Mouse (Mus musculus): ENCODE measurements around the gene Bcl2l12. TPM values are rescaled to one million over a fixed set of nuclear protein-coding genes. Genes with fewer than 3 reads are reported as not detected.

Bcl2l12 gene
- polyA plus RNA-seq, 1 experiment from 2014 or later = 23.6 TPM

- ATAC-seq = no peak
- Histone ChIP-seq H3K4me3 (no peak overlapping the region), H3K36me3 (no peaks in the 10 kb centered on the region), H3K27ac (no peak overlapping the region), H3K4me2 (no peak overlapping the region), H3K4me1 (peaks cover 31% of the 10 kb centered on the region), H3K9ac (no peak overlapping the region), H3K27me3 (replicated peaks) (peaks cover 7% of the 10 kb centered on the region; the same call in 1 of the 2 replicates), H3K9me3 (replicated peaks) (no peaks in the 10 kb centered on the region)
- 87% methylated on average over 13 of the region's 13 CpGs for WGBS (ENCODE audit: insufficient replicate concordance)
These were observed 33.5 kb downstream of the Bcl2l12 start for GRCm38 (mm10) chr7:44964990-44965389.

DNA sequence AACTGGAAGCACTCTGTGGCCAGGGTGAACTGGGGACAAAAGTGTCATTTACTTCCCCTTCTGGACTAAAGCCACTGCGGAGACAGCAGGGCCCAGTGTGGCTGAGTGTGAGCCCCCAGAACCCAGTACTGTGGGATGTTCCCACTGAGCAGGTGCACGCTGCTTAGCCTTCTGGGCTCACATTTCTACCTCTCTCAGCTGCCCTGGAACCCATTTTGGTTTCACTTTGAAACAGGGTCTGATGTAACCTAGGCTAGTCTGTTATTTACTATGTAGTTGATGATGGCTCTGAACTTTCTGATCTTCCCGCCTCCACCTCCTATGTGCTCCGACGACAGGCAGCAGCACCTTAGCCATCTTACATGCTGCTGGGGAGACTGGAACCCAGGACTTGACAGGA is 35.7 kb downstream of the Bcl2l12 start:
- Histone ChIP-seq H3K27me3 (replicated peaks) (peaks cover 7% of the 10 kb centered on the region; the same call in 1 of the 2 replicates), H3K9ac (no peak overlapping the region), H3K4me1 (peaks cover 30% of the 10 kb centered on the region), H3K27ac (no peak overlapping the region), H3K4me3 (no peak overlapping the region), H3K9me3 (replicated peaks) (no peaks in the 10 kb centered on the region), H3K4me2 (no peak overlapping the region), H3K36me3 (no peaks in the 10 kb centered on the region)
- 65% methylated on average over 5 of the region's 5 CpGs for WGBS (ENCODE audit: insufficient replicate concordance)
- no peak for ATAC-seq

- Histone ChIP-seq H3K4me3 (no peak overlapping the region), H3K36me3 (no peaks in the 10 kb centered on the region), H3K4me1 (peaks cover 27% of the 10 kb centered on the region), H3K9ac (no peak overlapping the region), H3K27ac (no peak overlapping the region), H3K27me3 (replicated peaks) (peaks cover 7% of the 10 kb centered on the region; the same call in 1 of the 2 replicates), H3K4me2 (no peak overlapping the region), H3K9me3 (replicated peaks) (no peaks in the 10 kb centered on the region)
- WGBS (ENCODE audit: insufficient replicate concordance) = 52% methylated on average over 8 of the region's 8 CpGs
- no peak for ATAC-seq
These were observed 36.2 kb downstream of the Bcl2l12 start for GRCm38 (mm10) chr7:44962337-44962736.

DNA sequence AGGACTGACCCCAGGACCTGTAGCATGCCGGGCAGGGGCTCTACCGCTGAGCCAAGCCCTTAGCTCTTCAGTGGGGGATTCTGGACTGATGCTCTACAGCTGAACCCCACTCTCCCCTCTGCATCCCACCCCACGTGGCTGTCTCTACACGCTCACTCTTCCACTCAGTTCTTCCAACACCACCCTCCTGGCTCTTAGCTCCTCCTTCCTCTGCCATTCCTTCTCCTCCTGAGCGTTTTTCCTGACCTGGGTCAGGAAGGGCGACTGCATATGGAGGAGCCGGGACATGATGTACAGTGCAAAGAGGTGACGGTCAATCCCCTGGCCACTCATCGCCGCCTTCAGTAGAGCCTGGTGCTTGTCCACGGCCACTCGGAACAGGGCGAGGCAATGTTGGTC is 38.0 kb downstream of the Bcl2l12 start:
- Histone ChIP-seq H3K4me1 (peaks cover 20% of the 10 kb centered on the region), H3K36me3 (no peaks in the 10 kb centered on the region), H3K4me3 (no peak overlapping the region), H3K9ac (no peak overlapping the region), H3K27me3 (replicated peaks) (peaks cover 7% of the 10 kb centered on the region; the same call in 1 of the 2 replicates), H3K27ac (no peak overlapping the region), H3K4me2 (no peak overlapping the region), H3K9me3 (replicated peaks) (no peaks in the 10 kb centered on the region)
- no peak for ATAC-seq
- 78% methylated on average over 13 of the region's 13 CpGs for WGBS (ENCODE audit: insufficient replicate concordance)

DNA sequence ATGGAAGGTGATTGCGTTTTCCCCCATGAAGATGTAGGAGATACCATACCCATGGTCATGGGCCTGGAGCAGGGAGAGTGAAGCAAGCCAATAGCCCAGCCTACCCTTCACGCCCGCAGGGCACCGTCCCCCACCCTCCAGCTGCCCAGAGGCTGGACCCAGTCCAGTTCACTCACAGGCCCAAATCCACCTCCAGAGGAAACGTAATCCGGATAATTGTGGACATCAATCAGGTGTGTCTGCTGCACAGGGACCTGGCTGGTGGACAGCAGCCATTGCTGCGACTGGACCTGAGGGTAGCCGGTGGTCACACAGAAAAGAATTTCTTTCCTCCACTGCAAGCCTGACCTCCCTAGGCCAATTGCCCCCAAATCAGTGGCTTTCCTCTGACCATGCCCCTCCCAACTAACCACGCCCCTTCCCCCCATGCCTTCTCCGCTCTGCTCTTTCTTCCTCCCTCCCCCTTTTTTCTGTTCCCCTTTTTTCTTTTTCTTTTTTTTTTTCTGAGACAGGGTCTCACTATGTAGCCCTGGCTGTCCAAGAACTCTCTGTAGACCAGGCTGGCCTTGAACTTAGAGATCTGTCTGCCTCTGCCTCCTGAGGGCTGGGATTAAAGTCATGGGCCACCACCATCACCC is 38.5 kb downstream of the Bcl2l12 start:
- Histone ChIP-seq H3K4me2 (no peak overlapping the region), H3K9ac (no peak overlapping the region), H3K36me3 (no peaks in the 10 kb centered on the region), H3K27ac (no peak overlapping the region), H3K4me3 (no peak overlapping the region), H3K9me3 (replicated peaks) (no peaks in the 10 kb centered on the region), H3K27me3 (replicated peaks) (peaks cover 7% of the 10 kb centered on the region; the same call in 1 of the 2 replicates), H3K4me1 (peaks cover 20% of the 10 kb centered on the region)
- no peak for ATAC-seq
- WGBS (ENCODE audit: insufficient replicate concordance) = 64% methylated on average over 10 of the region's 10 CpGs

DNA sequence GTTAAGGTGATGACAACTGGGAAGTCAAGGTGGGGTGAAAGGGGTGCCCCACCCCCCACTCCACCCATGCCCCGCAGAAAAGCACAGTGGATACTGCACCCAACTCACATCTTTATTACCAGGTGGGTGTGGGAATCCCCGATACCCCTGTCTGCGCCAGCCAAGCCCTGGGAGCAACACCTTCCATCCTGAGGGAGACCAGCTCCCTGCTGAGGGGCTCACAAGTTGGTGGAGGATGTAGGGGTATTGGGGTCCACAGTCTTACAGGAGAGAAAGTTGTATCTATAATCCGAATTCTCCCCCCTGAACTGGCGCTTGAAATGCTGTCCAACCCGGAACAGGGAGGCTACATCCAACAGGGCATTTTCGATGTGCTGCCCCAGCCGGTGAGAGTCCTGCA is 39.2 kb downstream of the Bcl2l12 start:
- peaks cover 10% of the 10 kb centered on the region for H3K27me3 ChIP-seq (replicated peaks)
- H3K4me3 ChIP-seq = no peak overlapping the region
- no peak overlapping the region for H3K27ac ChIP-seq
- peaks cover 20% of the 10 kb centered on the region for H3K4me1 ChIP-seq
- no peaks in the 10 kb centered on the region for H3K36me3 ChIP-seq
- 52% methylated on average over 8 of the region's 8 CpGs for WGBS (ENCODE audit: insufficient replicate concordance)
- H3K9me3 ChIP-seq (replicated peaks) = no peaks in the 10 kb centered on the region
- no peak overlapping the region for H3K4me2 ChIP-seq
- no peak overlapping the region for H3K9ac ChIP-seq
- ATAC-seq = no peak

- WGBS (ENCODE audit: insufficient replicate concordance) = 35% methylated on average over 7 of the region's 7 CpGs
- no peak for ATAC-seq
These were observed 40.3 kb downstream of the Bcl2l12 start for GRCm38 (mm10) chr7:44958208-44958607.

DNA sequence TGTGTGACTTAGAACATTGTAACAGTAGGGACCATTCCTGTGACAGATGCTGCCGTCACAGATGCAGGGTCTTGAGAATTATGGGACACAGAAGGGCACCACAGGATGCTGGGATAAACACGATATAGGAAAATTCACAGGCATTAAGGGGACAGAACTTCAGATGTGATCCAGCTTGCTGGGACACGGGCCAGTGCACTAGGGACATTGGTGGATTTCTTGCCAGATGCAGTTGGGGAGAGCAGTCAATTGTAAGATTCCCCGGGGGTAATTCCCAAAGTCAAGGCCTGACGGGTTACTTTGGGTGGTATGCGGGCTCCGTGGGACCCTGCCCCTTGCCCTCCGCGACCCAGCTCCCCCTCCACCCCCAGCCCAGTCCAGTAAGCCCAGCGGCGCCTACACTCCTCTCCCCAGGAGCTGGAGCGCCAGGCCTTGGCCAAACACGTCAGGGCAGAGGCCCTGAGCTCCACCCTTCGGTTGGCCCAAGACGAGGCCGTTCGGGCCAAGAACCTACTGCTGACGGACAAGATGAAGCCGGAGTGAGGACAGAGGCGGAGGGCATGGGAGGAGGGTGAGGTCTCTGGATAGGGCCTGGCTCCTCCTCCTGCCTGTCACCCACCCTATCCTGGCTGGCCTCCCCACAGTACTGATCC is 41.2 kb downstream of the Bcl2l12 start:
- WGBS (ENCODE audit: insufficient replicate concordance) = 72% methylated on average over 20 of the region's 20 CpGs
- no peak overlapping the region for H3K27ac ChIP-seq
- H3K4me1 ChIP-seq = peaks cover 22% of the 10 kb centered on the region
- ATAC-seq = no peak
- H3K36me3 ChIP-seq = no peaks in the 10 kb centered on the region
- no peak overlapping the region for H3K4me2 ChIP-seq
- no peak overlapping the region for H3K9ac ChIP-seq
- H3K27me3 ChIP-seq (replicated peaks) = peaks cover 18% of the 10 kb centered on the region
- H3K9me3 ChIP-seq (replicated peaks) = no peaks in the 10 kb centered on the region
- H3K4me3 ChIP-seq = no peak overlapping the region

More at GRCm38 (mm10) chr7:44958208-44958607, 40.3 kb downstream of the Bcl2l12 start:
- H3K36me3 ChIP-seq = no peaks in the 10 kb centered on the region
- H3K4me2 ChIP-seq = no peak overlapping the region
- H3K4me1 ChIP-seq = peaks cover 21% of the 10 kb centered on the region
- H3K27ac ChIP-seq = no peak overlapping the region
- no peaks in the 10 kb centered on the region for H3K9me3 ChIP-seq (replicated peaks)
- no peak overlapping the region for H3K4me3 ChIP-seq
- peaks cover 18% of the 10 kb centered on the region for H3K27me3 ChIP-seq (replicated peaks)
- H3K9ac ChIP-seq = no peak overlapping the region

GRCm38 (mm10) chr7:44956266-44956665 is 42.2 kb downstream of the Bcl2l12 start:
- no peak for ATAC-seq
- Histone ChIP-seq H3K27ac (no peak overlapping the region), H3K4me2 (no peak overlapping the region), H3K4me1 (peaks cover 30% of the 10 kb centered on the region), H3K36me3 (no peaks in the 10 kb centered on the region), H3K9ac (no peak overlapping the region), H3K27me3 (replicated peaks) (peaks cover 26% of the 10 kb centered on the region), H3K4me3 (no peak overlapping the region), H3K9me3 (replicated peaks) (no peaks in the 10 kb centered on the region)
- WGBS (ENCODE audit: insufficient replicate concordance) = 67% methylated on average over 6 of the region's 6 CpGs

DNA sequence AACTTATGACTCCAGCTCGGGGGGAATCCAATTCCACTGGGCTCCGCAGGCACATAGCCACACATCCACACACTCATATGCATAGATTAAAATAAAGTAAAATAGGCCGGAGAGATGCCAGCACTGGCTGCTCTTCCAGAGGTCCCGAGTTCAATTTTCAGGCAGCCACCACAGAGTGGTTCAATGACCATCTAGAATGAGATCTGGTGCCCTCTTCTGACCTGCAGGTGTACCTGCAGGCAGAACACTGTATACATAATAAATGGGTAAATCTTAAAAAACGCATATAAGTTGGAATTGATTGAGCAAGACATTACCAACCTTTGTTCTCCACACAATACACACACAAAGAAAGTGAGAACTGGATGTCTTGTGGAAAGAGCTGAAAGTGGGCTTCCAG is 42.9 kb downstream of the Bcl2l12 start:
- Histone ChIP-seq H3K27ac (no peak overlapping the region), H3K9me3 (replicated peaks) (no peaks in the 10 kb centered on the region), H3K36me3 (no peaks in the 10 kb centered on the region), H3K4me1 (peaks cover 30% of the 10 kb centered on the region), H3K9ac (no peak overlapping the region), H3K4me3 (no peak overlapping the region), H3K27me3 (replicated peaks) (peaks cover 29% of the 10 kb centered on the region), H3K4me2 (no peak overlapping the region)
- 36% methylated on average over 5 of the region's 5 CpGs for WGBS (ENCODE audit: insufficient replicate concordance)
- no peak for ATAC-seq

GRCm38 (mm10) chr7:44954091-44954885 is 44.2 kb downstream of the Bcl2l12 start:
- Histone ChIP-seq H3K9me3 (replicated peaks) (no peaks in the 10 kb centered on the region), H3K27me3 (replicated peaks) (peaks cover 39% of the 10 kb centered on the region), H3K36me3 (no peaks in the 10 kb centered on the region), H3K27ac (no peak overlapping the region), H3K9ac (no peak overlapping the region), H3K4me2 (no peak overlapping the region), H3K4me1 (peaks cover 22% of the 10 kb centered on the region), H3K4me3 (no peak overlapping the region)
- ATAC-seq = no peak
- WGBS (ENCODE audit: insufficient replicate concordance) = 76% methylated on average over 12 of the region's 12 CpGs

DNA sequence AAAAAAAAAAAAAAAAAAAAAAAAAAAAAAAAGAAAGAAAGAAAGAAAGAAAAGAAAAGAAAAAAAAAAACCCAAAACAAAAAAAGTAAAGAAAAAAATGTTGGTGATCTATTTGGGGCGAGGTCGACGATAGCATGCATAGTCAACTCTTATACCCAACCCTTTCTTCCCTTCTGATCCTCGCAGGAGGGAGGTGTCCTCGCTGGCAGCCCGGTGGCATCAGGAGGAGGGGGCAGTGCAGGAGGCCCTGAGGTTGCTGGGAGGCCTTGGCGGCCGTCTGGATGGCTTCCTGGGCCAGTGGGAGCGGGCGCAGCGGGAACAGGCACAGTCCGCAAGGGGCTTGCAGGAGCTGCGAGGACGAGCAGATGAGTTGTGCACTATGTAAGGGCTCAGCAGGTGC is 45.0 kb downstream of the Bcl2l12 start:
- Histone ChIP-seq H3K27me3 (replicated peaks) (peaks cover 46% of the 10 kb centered on the region), H3K4me1 (peaks cover 20% of the 10 kb centered on the region), H3K4me2 (no peak overlapping the region), H3K9me3 (replicated peaks) (no peaks in the 10 kb centered on the region), H3K9ac (no peak overlapping the region), H3K4me3 (no peak overlapping the region), H3K36me3 (no peaks in the 10 kb centered on the region), H3K27ac (no peak overlapping the region)
- no peak for ATAC-seq
- 53% methylated on average over 14 of the region's 14 CpGs for WGBS (ENCODE audit: insufficient replicate concordance)

Data from liver, embryonic 12.5 days (tissue).